In genomic region chr5:125404536-125404902, GRCm38 (mm10) we compare ENCODE assay signal across 8 mouse cellular contexts. TPM values are rescaled to one million over a fixed set of nuclear protein-coding genes. Genes with fewer than 3 reads are reported as not detected.
DNase-seq lines count a peak whose midpoint lies in the region; ATAC-seq and TF ChIP-seq lines count a peak whose summit lies in the region.

No protein-coding gene starts in this region.

- no peaks in the 10 kb centered on the region for H3K27me3 ChIP-seq in lung, embryonic 14.5 days (ENCODE audit: insufficient read depth, low read length)
- H3K27me3 ChIP-seq in embryonic facial prominence, embryonic 10.5 days (replicated peaks; ENCODE audit: low read depth, poor library complexity, severe bottlenecking): peaks cover 13% of the 10 kb centered on the region; the same call in 1 of the 2 replicates
- no peaks in the 10 kb centered on the region for H3K27me3 ChIP-seq in hindbrain, embryonic 16.5 days (replicated peaks; ENCODE audit: control insufficient read depth, insufficient read depth, low read length)
- H3K27me3 ChIP-seq in myocyte (ENCODE audit: control insufficient read depth, insufficient read depth, insufficient read length): no peaks in the 10 kb centered on the region

- no peaks in the 10 kb centered on the region for H3K79me2 ChIP-seq in myocyte (ENCODE audit: control insufficient read depth, insufficient read depth)

- H3K4me2 ChIP-seq in lung, embryonic 14.5 days: peak overlapping the region; percentile 90
- peak overlapping the region; percentile 77 for H3K4me2 ChIP-seq in hindbrain, embryonic 16.5 days (ENCODE audit: low read length)
- H3K4me2 ChIP-seq in myocyte (ENCODE audit: low read depth): peak overlapping the region; percentile 92

- ATAC-seq in lung, embryonic 14.5 days (ENCODE audit: insufficient read depth): no peak
- no peak for ATAC-seq in hindbrain, embryonic 16.5 days

- no peaks in the 10 kb centered on the region for H3K9me3 ChIP-seq in lung, embryonic 14.5 days (ENCODE audit: low read depth, low read length)
- H3K9me3 ChIP-seq in embryonic facial prominence, embryonic 10.5 days: no peaks in the 10 kb centered on the region
- no peaks in the 10 kb centered on the region for H3K9me3 ChIP-seq in hindbrain, embryonic 16.5 days (ENCODE audit: control insufficient read depth, low read length)

- no peak overlapping the region for H3ac ChIP-seq in myocyte (ENCODE audit: control insufficient read depth, insufficient read length)

- TF ChIP-seq CTCF in lung, embryonic 14.5 days (IDR thresholded peaks at IDR 0.05; ENCODE audit: low read depth): no peak

- H3K36me3 ChIP-seq in lung, embryonic 14.5 days (ENCODE audit: insufficient read depth): no peaks in the 10 kb centered on the region
- H3K36me3 ChIP-seq in embryonic facial prominence, embryonic 10.5 days (replicated peaks): no peaks in the 10 kb centered on the region
- H3K36me3 ChIP-seq in hindbrain, embryonic 16.5 days (ENCODE audit: control insufficient read depth, insufficient read depth, low read length): no peaks in the 10 kb centered on the region
- H3K36me3 ChIP-seq in myocyte (ENCODE audit: control insufficient read depth, insufficient read depth): no peaks in the 10 kb centered on the region

- peak overlapping the region; percentile 49 for H3K4me3 ChIP-seq in lung, embryonic 14.5 days (ENCODE audit: low read depth, low read length)
- peak overlapping the region; percentile 76 for H3K4me3 ChIP-seq in embryonic facial prominence, embryonic 10.5 days
- peak overlapping the region; percentile 45 for H3K4me3 ChIP-seq in hindbrain, embryonic 16.5 days (ENCODE audit: low read length)
- peak overlapping the region; percentile 49 for H3K4me3 ChIP-seq in myocyte

- peak; percentile 59 for DNase-seq in lung, embryonic 14.5 days
- DNase-seq in lung, postnatal 4 days: no peak
- no peak for DNase-seq in embryonic facial prominence, embryonic 10.5 days (ENCODE audit: low spot score)
- no peak for DNase-seq in T-cell, adult 2 months (ENCODE audit: low spot score)
- no peak for DNase-seq in adrenal gland, adult 18-20 months (ENCODE audit: low spot score in 2 of 2)
- no peak for DNase-seq in ovary, postnatal 36 days (ENCODE audit: low spot score)

- H3K9ac ChIP-seq in lung, embryonic 14.5 days: peak overlapping the region; percentile 53
- H3K9ac ChIP-seq in hindbrain, embryonic 16.5 days (ENCODE audit: low read depth, low read length): peak overlapping the region; percentile 78

- 0 out of 2 replicates have a peak, but pooled peaks cover 2% of the 10 kb centered on the region for H3K4me1 ChIP-seq in lung, embryonic 14.5 days (ENCODE audit: insufficient read depth)
- peaks cover 33% of the 10 kb centered on the region for H3K4me1 ChIP-seq in embryonic facial prominence, embryonic 10.5 days
- peaks cover 11% of the 10 kb centered on the region for H3K4me1 ChIP-seq in hindbrain, embryonic 16.5 days (ENCODE audit: control insufficient read depth, insufficient read depth, low read depth, low read length)

- 2% methylated on average over 7 of the region's 7 CpGs for WGBS in lung, embryonic 14.5 days
- WGBS in embryonic facial prominence, embryonic 10.5 days: 3% methylated on average over 7 of the region's 7 CpGs
- 4% methylated on average over 7 of the region's 7 CpGs for WGBS in hindbrain, embryonic 16.5 days

- no peak for TF ChIP-seq POLR2A in myocyte (IDR thresholded peaks at IDR 0.05; ENCODE audit: insufficient read length, low read depth)

- peak overlapping the region; percentile 81 for H3K27ac ChIP-seq in lung, embryonic 14.5 days (ENCODE audit: low read depth)
- H3K27ac ChIP-seq in embryonic facial prominence, embryonic 10.5 days (replicated peaks): peak overlapping the region; percentile 79
- peak overlapping the region; percentile 92 for H3K27ac ChIP-seq in hindbrain, embryonic 16.5 days (ENCODE audit: low read depth, low read length)

TF ChIP-seq in myocyte, 11 proteins besides CTCF, POLR2A, EP300 and RAD21:
- TF ChIP-seq REST (IDR thresholded peaks at IDR 0.05; ENCODE audit: insufficient read depth, insufficient read length) (no peak), SRF (IDR thresholded peaks at IDR 0.05; ENCODE audit: control insufficient read depth, insufficient read length, low read depth) (no peak), MYOD1 (IDR thresholded peaks at IDR 0.05; ENCODE audit: control insufficient read depth in 1 of 3, insufficient read length in 2 of 3, low read depth in 2 of 3) (no peak), E2F4 (IDR thresholded peaks at IDR 0.05; ENCODE audit: insufficient read depth) (no peak), USF1 (IDR thresholded peaks at IDR 0.05; ENCODE audit: low read depth) (no peak), MAX (IDR thresholded peaks at IDR 0.05; ENCODE audit: low read depth) (no peak), TCF3 (IDR thresholded peaks at IDR 0.05; ENCODE audit: insufficient read length, low read depth) (no peak)

RNA-seq across cellular contexts. Expression of gene Ubc, which starts 14.5 kb away (rescaled TPM):
- polyA plus RNA-seq in lung, embryonic 14.5 days (2014; fragmentation: Nextera tagmentation; extraction: Ambion mirVana): 1,057 and 1,103 TPM in 2 replicates
- 957 and 988 TPM in 2 replicates for polyA plus RNA-seq in embryonic facial prominence, embryonic 10.5 days (2016; fragmentation: Nextera tagmentation; extraction: Ambion mirVana)
- polyA plus RNA-seq in hindbrain, embryonic 16.5 days (2015; fragmentation: Nextera tagmentation; extraction: Ambion mirVana): 1,508 and 1,522 TPM in 2 replicates
- 878 TPM for polyA plus RNA-seq in myocyte (2012; fragmentation: generic; extraction: Trizol)
- total RNA-seq in adrenal gland, adult 18-20 months (2021): 1,000 to 10,000 TPM; 1,721 to 2,004 TPM

RNA-seq across cellular contexts. Expression of gene Gm10382, which starts 15.4 kb away (rescaled TPM):
- polyA plus RNA-seq in lung, embryonic 14.5 days (2014; fragmentation: Nextera tagmentation; extraction: Ambion mirVana): 0.45 and 0.46 TPM in 2 replicates
- polyA plus RNA-seq in embryonic facial prominence, embryonic 10.5 days (2016; fragmentation: Nextera tagmentation; extraction: Ambion mirVana): 0.53 and 0.60 TPM in 2 replicates
- polyA plus RNA-seq in hindbrain, embryonic 16.5 days (2015; fragmentation: Nextera tagmentation; extraction: Ambion mirVana): 0.45 and 0.55 TPM in 2 replicates
- polyA plus RNA-seq in myocyte (2012; fragmentation: generic; extraction: Trizol): 1.9 TPM
- total RNA-seq in adrenal gland, adult 18-20 months (2021): under 1 TPM; 0.42 to 0.50 TPM

RNA-seq across cellular contexts. Expression of gene Dhx37, which starts 29.4 kb away (rescaled TPM):
- 11.9 and 13.3 TPM in 2 replicates for polyA plus RNA-seq in lung, embryonic 14.5 days (2014; fragmentation: Nextera tagmentation; extraction: Ambion mirVana)
- polyA plus RNA-seq in embryonic facial prominence, embryonic 10.5 days (2016; fragmentation: Nextera tagmentation; extraction: Ambion mirVana): 24.1 and 24.2 TPM in 2 replicates
- polyA plus RNA-seq in hindbrain, embryonic 16.5 days (2015; fragmentation: Nextera tagmentation; extraction: Ambion mirVana): 10.2 and 12.0 TPM in 2 replicates
- 17.2 TPM for polyA plus RNA-seq in myocyte (2012; fragmentation: generic; extraction: Trizol)
- total RNA-seq in adrenal gland, adult 18-20 months (2021): 10 to 100 TPM; 16.7 to 19.3 TPM

RNA-seq across cellular contexts. Expression of gene Bri3bp, which starts 36.8 kb away (rescaled TPM):
- 37.6 and 37.9 TPM in 2 replicates for polyA plus RNA-seq in lung, embryonic 14.5 days (2014; fragmentation: Nextera tagmentation; extraction: Ambion mirVana)
- 50.9 and 52.2 TPM in 2 replicates for polyA plus RNA-seq in embryonic facial prominence, embryonic 10.5 days (2016; fragmentation: Nextera tagmentation; extraction: Ambion mirVana)
- 40.2 and 42.5 TPM in 2 replicates for polyA plus RNA-seq in hindbrain, embryonic 16.5 days (2015; fragmentation: Nextera tagmentation; extraction: Ambion mirVana)
- polyA plus RNA-seq in myocyte (2012; fragmentation: generic; extraction: Trizol): 24.8 TPM
- total RNA-seq in adrenal gland, adult 18-20 months (2021): 10 to 100 TPM; 18.7 to 32.1 TPM
